Mouse (Mus musculus) layer of hippocampus, postnatal 10 days (tissue): ENCODE measurements around the gene Olfr1000. TPM values are rescaled to one million over a fixed set of nuclear protein-coding genes. Genes with fewer than 3 reads are reported as not detected.
A peak's percentile ranks its signal among the peaks of the same experiment; 100 is the strongest.
"Not testable (repeated sequence)": the region's sequence is repeated elsewhere in the genome, so short reads cannot be mapped to it uniquely, and the experiment has no call there.

Source experiments
- DNase-seq, 2 experiments: peaks; one replicate each; pipeline ENCODE4 v3.0.0; 2021; ENCODE audit warnings: low spot score in 2 of 2
- long read RNA-seq: library from polyadenylated mRNA; stranded (forward); transcript quantifications from one replicate; pipeline ENCODE4 v2.0.0, GENCODE M21; 2023
- total RNA-seq, 2 experiments: library from RNA; stranded (reverse); gene quantifications; 2 replicates each; pipeline ENCODE4 v1.2.3; 2021

The Olfr1000 gene
- not detected for total RNA-seq
- long read RNA-seq, result 0 reads

DNA sequence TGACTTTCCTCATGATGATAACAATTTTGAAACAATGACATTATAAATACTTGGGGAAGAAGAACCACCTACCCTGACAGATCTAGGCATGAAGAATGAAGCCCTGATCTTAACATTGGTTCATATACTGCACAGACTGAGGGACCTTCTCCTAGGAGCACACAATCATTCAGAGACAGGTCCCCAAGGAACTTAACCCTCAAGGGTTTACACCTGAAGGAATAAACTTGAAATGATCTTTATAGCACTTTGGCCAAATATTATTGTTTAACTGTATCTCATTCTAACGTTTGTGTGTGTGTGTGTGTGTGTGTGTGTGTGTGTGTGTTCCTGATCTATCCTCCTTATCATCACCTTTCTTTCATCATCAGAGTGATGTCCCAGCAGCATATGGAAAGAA lies at the start of gene Olfr1000:
Gene Olfr1000 (minus strand): TSS at position 101 of the 400 bp plus-strand sequence.
- no peak for DNase-seq

DNA sequence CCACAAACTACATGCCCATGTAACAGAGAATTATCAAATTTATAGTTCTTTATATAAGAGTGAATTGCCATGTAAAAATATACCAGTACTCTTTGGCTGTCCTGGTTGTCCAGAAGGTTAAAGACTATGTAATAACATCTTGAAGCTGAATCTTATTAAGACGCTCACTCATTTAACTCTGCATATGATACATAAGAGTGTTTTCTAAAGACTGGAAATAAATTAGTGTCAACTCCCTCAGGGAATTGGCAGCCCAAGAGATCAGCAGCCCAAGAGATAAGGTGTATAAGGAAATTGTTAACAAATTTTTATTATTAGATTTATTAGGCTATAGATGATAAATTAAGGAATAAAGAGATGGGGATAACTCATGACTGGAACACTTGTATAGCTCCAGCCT lies 38.9 kb upstream of the Olfr1000 start, which contains the start of gene Olfr1002:
Gene Olfr1002 (minus strand): TSS at position 101 of the 400 bp plus-strand sequence.
- DNase-seq, result no peak

DNA sequence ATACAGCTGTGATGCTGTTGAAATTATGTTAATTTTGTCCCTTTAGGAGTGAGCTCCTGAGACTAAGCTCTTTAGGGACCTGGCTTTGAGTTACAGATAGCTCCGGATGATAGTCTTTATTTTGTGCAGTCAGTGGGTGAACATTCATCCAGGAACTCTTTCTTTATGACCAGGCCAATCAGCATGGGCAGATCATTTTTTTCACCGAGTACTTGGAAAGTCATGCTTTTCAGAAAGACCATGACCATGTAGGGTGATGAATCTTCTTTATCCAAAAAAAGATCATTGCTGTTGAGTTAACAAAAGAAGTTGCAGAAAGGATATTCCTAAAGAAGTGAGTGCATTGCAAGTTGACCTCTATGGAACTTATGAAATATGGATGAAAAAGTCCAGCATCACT lies 23.1 kb downstream of the Olfr1000 start, which contains the start of gene Olfr998:
Gene Olfr998 (plus strand): TSS at position 301 of the 400 bp plus-strand sequence.
- not testable (repeated sequence) for DNase-seq

DNA sequence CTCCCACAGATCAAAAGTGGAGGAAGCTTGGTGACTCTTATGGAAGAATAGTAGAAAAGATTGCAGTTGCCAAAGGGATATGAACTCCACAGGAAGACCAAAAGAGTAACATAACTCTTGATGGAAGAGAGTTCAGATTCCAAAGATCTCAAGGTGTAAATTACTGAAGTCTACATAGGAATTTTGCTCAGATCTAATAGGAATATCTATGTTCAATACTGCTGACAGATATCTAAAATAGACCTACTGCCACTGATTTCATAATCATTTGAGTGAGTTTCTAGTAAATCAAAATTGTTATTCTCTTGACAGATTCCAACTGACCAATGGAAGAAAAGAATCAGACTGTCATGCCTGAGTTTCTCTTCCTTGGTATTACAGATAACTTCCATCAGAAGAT lies 32.8 kb downstream of the Olfr1000 start, which contains the start of gene Olfr996:
Gene Olfr996 (plus strand): TSS at position 301 of the 400 bp plus-strand sequence.
- DNase-seq, result no peak

DNA sequence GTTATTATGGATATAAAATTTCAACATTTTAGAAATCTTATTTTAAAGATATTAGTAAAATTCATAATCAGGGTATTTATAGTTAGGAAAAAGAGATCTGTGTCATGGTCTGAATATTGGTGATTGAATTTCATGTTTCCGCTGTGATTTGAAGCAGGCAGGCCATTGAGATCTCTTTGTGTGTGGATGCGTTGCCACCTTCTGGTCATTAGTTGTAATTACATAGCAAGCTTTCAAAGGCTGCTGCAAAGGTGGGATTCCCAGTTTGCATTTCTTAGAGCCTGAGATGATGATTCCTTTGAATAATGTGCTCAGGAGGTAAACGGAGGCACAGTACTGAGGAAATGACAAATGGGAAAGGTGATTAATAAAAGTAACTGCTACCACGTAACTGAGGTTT lies 50.5 kb downstream of the Olfr1000 start:
- DNase-seq, result peak; percentile 33 to 58

DNA sequence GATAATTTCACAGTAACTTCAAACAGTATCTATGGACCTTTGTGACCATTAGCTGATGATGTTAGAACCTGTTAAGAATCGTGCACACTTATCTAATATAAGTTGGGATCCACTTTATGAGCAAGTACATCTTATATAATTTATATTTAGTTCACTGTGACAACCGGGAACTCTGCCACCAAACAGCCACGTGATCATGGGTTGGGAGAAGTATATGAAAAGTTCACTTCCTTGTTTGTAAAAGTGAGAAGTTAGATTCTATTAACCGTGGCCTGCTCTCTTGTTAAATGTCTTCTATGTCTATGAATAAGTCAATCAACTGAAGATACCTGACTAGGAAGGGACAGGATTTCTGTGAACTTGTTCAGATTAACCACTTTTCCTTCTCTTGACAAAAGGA lies 51.5 kb downstream of the Olfr1000 start:
- no peak for DNase-seq

Other genes with a start within 250 kb of the Olfr1000 start
- not detected for gene Olfr988, start 248.7 kb downstream of the Olfr1000 start, total RNA-seq
- not detected for gene Olfr992, start 202.4 kb downstream of the Olfr1000 start, total RNA-seq
- not detected for gene Olfr993, start 197.0 kb downstream of the Olfr1000 start, total RNA-seq
- gene Olfr994, start 175.5 kb downstream of the Olfr1000 start, total RNA-seq, result not detected
- not detected for gene Olfr995, start 168.3 kb downstream of the Olfr1000 start, total RNA-seq
- under 1 TPM; 0.62 to 0.67 TPM for gene 4833423E24Rik, start 92.9 kb downstream of the Olfr1000 start, total RNA-seq
- not detected for gene Olfr996, start 32.7 kb downstream of the Olfr1000 start, total RNA-seq
- gene Olfr998, start 23.0 kb downstream of the Olfr1000 start, total RNA-seq, result not detected
- gene Olfr1002, start 38.8 kb upstream of the Olfr1000 start, total RNA-seq, result not detected
- gene Olfr154, start 52.6 kb upstream of the Olfr1000 start, total RNA-seq, result not detected
- not detected for gene Olfr1006, start 66.9 kb upstream of the Olfr1000 start, total RNA-seq
- not detected for gene Olfr1008, start 77.5 kb upstream of the Olfr1000 start, total RNA-seq
- gene Olfr1009, start 103.5 kb upstream of the Olfr1000 start, total RNA-seq, result not detected
- gene Olfr1012, start 150.9 kb upstream of the Olfr1000 start, total RNA-seq, result not detected
- not detected for gene Olfr1013, start 155.2 kb upstream of the Olfr1000 start, total RNA-seq
- not detected for gene Olfr1014, start 160.8 kb upstream of the Olfr1000 start, total RNA-seq
- not detected for gene Olfr1015, start 170.1 kb upstream of the Olfr1000 start, total RNA-seq
- not detected for gene Olfr1016, start 190.6 kb upstream of the Olfr1000 start, total RNA-seq
- not detected for gene Olfr1018, start 206.6 kb upstream of the Olfr1000 start, total RNA-seq
- not detected for gene Olfr1019, start 233.6 kb upstream of the Olfr1000 start, total RNA-seq
- not detected for gene Olfr1020, start 235.1 kb upstream of the Olfr1000 start, total RNA-seq